ENCODE assay signal across 9 mouse cellular contexts in the genomic region with DNA sequence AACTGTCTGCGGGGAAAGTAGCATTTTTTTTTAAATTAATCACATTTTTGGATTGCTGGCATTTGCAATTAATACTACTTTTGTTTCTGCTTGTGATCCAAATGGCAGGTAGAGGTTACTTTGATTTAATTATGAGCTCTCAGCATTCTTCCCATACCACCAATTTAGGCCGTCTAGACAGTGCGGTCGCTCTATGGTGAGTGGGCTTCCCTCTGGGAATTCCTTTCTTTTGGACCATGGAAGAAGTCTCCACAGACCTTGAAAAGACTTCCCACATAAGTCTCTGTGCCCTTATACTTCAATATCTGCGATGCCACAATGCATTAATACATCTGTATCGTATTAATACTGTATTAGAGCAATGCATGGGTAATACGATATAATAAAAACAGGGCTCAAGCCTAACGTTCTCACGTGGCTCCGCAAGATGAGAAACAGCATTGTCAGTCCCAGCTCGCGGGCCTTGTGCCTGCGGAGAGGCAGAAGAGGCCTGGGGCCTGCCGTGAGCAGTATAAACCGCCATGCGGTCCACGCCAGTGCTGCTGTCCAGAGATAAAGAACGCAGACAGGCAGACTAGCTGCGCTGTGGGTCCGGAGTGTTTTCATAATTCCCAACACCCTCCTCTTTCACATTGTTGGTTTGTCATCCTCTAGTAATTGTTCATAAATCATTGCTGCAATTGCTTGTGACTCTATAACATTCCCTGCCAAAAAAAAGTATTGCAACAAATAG.
A peak's percentile ranks its signal among the peaks of the same experiment; 100 is the strongest.
DNase-seq lines count a peak whose midpoint lies in the region; ATAC-seq lines count a peak whose summit lies in the region.
"Had no signal": no experiment of that assay in that cellular context is flagged by ENCODE, and none has a peak within 500 bp of the region (broad histone marks: within the 10 kb centered on the region; RNA-seq: fewer than 3 reads in every experiment).

No protein-coding gene starts in this region.

- no peak overlapping the region for H3K27ac ChIP-seq in limb, embryonic 11.5 days (replicated peaks; ENCODE audit: low read depth, low read length)
- H3K27ac ChIP-seq in stomach, embryonic 16.5 days (ENCODE audit: low read length): peak overlapping the region; percentile 75; the same call in 1 of the 2 replicates
- H3K27ac ChIP-seq in forebrain, embryonic 14.5 days (ENCODE audit: low read depth, low read length): no peak overlapping the region

- peak; percentile 13 for DNase-seq in ovary, adult 18-20 months (ENCODE audit: low spot score)
- DNase-seq in ovary, postnatal 14 days (ENCODE audit: low spot score): no peak
- DNase-seq in gastrocnemius, postnatal 25 days: peak; percentile 30
- DNase-seq in limb, embryonic 11.5 days (ENCODE audit: low spot score): peak; percentile 61
- DNase-seq in frontal cortex, adult 2 months (ENCODE audit: extremely low spot score in 1 of 2, low spot score in 1 of 2): no peak
- DNase-seq in left cerebral cortex, postnatal 10 days (ENCODE audit: extremely low spot score in 1 of 2, low spot score in 2 of 2): no peak
- DNase-seq in forebrain, embryonic 14.5 days (ENCODE audit: low spot score): no peak

- H3K27me3 ChIP-seq in limb, embryonic 11.5 days (ENCODE audit: control insufficient read depth, insufficient read depth, low read length): no peaks in the 10 kb centered on the region
- no peaks in the 10 kb centered on the region for H3K27me3 ChIP-seq in stomach, embryonic 16.5 days (ENCODE audit: control insufficient read depth, insufficient read depth, low read length)
- H3K27me3 ChIP-seq in forebrain, embryonic 14.5 days (replicated peaks; ENCODE audit: control insufficient read depth, insufficient read depth, low read length): no peaks in the 10 kb centered on the region

- no peaks in the 10 kb centered on the region for H3K9me3 ChIP-seq in limb, embryonic 11.5 days (ENCODE audit: control insufficient read depth, low read length)
- no peaks in the 10 kb centered on the region for H3K9me3 ChIP-seq in stomach, embryonic 16.5 days (replicated peaks; ENCODE audit: control insufficient read depth, low read length)
- no peaks in the 10 kb centered on the region for H3K9me3 ChIP-seq in forebrain, embryonic 14.5 days (replicated peaks; ENCODE audit: control insufficient read depth, low read length)

- H3K4me2 ChIP-seq in limb, embryonic 11.5 days (ENCODE audit: low read depth, severe bottlenecking): no peak overlapping the region
- no peak overlapping the region for H3K4me2 ChIP-seq in stomach, embryonic 16.5 days (ENCODE audit: low read depth, low read length)
- no peak overlapping the region for H3K4me2 ChIP-seq in forebrain, embryonic 14.5 days (ENCODE audit: low read length)

- H3K4me3 ChIP-seq in limb, embryonic 11.5 days (ENCODE audit: low read depth, low read length): no peak overlapping the region
- no peak overlapping the region for H3K4me3 ChIP-seq in stomach, embryonic 16.5 days (replicated peaks; ENCODE audit: low read length)
- H3K4me3 ChIP-seq in forebrain, embryonic 14.5 days (ENCODE audit: low read depth, low read length): no peak overlapping the region
- H3K4me3 ChIP-seq: erythroblast, embryonic 14.5 days had no signal

- whole genome bisulfite sequencing in limb, embryonic 11.5 days: 63% methylated on average over 20 of the region's 20 CpGs
- 65% methylated on average over 20 of the region's 20 CpGs for WGBS in stomach, embryonic 16.5 days
- 89% methylated on average over 20 of the region's 20 CpGs for WGBS in forebrain, embryonic 14.5 days

- H3K9ac ChIP-seq in limb, embryonic 11.5 days (ENCODE audit: low read length): no peak overlapping the region
- H3K9ac ChIP-seq in stomach, embryonic 16.5 days (ENCODE audit: low read length): no peak overlapping the region
- H3K9ac ChIP-seq in forebrain, embryonic 14.5 days (ENCODE audit: low read length): no peak overlapping the region

- no peaks in the 10 kb centered on the region for H3K36me3 ChIP-seq in limb, embryonic 11.5 days (ENCODE audit: control insufficient read depth, insufficient read depth, low read length)
- H3K36me3 ChIP-seq in stomach, embryonic 16.5 days (ENCODE audit: control insufficient read depth, insufficient read depth, low read length): no peaks in the 10 kb centered on the region
- no peaks in the 10 kb centered on the region for H3K36me3 ChIP-seq in forebrain, embryonic 14.5 days (ENCODE audit: control insufficient read depth, insufficient read depth, low read length)

- H3K4me1 ChIP-seq in limb, embryonic 11.5 days (ENCODE audit: control insufficient read depth, insufficient read depth, low read length): peaks cover 5% of the 10 kb centered on the region; the same call in 1 of the 2 replicates
- H3K4me1 ChIP-seq in stomach, embryonic 16.5 days (ENCODE audit: control insufficient read depth, insufficient read depth, low read length): 0 out of 2 replicates have a peak, but pooled peaks cover 7% of the 10 kb centered on the region
- H3K4me1 ChIP-seq in forebrain, embryonic 14.5 days (ENCODE audit: control insufficient read depth, insufficient read depth, low read length): no peaks in the 10 kb centered on the region

- intact Hi-C loops in left cerebral cortex, postnatal 10 days (cut with DNase I): no loop called here

- ATAC-seq in limb, embryonic 11.5 days (ENCODE audit: insufficient number of reproducible peaks, low FRiP score, low TSS enrichment, low read depth): no peak
- peak; percentile 60; the same call in 1 of the 2 replicates for ATAC-seq in stomach, embryonic 16.5 days (ENCODE audit: insufficient read depth, low FRiP score)
- no peak for ATAC-seq in forebrain, embryonic 14.5 days

Comparison
In these comparisons a context has a peak if more than half of its experiments do, and no peak if none do; other contexts are left out.
1. DNase-seq: peak in ovary, adult 18-20 months (single experiment), gastrocnemius, postnatal 25 days (single experiment) and limb, embryonic 11.5 days (single experiment); none in ovary, postnatal 14 days (single experiment), frontal cortex, adult 2 months (0 of 2), left cerebral cortex, postnatal 10 days (0 of 2) and forebrain, embryonic 14.5 days (single experiment).